Mouse (Mus musculus) forebrain, embryonic 15.5 days (tissue): ENCODE results near the gene Ldlrad3. TPM values are rescaled to one million over a fixed set of nuclear protein-coding genes. Genes with fewer than 3 reads are reported as not detected.

Experiments used
- ATAC-seq: fragments of 200-750 bp; cut with Nextera tagmentation; replicated peaks from 2 replicates; pipeline ENCODE4 v1.8.0; 2017; ENCODE audit warnings: mild to moderate bottlenecking, moderate TSS enrichment, moderate library complexity
- H3K27ac ChIP-seq: fragments of 300-500 bp; sonication (generic); replicated peaks from 2 replicates; pipeline ENCODE4 v1.5.1; 2015; ENCODE audit warnings: mild to moderate bottlenecking, inconsistent platforms
- H3K27me3 ChIP-seq: fragments of 300-500 bp; sonication (generic); 2 replicates; pipeline ENCODE4 v1.6.1; 2015; ENCODE audit warnings: inconsistent platforms
- H3K36me3 ChIP-seq: fragments of 300-500 bp; sonication (generic); 2 replicates; pipeline ENCODE4 v1.6.1; 2015; ENCODE audit warnings: mild to moderate bottlenecking, inconsistent platforms
- H3K4me1 ChIP-seq: fragments of 300-500 bp; sonication (generic); 2 replicates; pipeline ENCODE4 v1.6.1; 2015; ENCODE audit warnings: inconsistent platforms
- H3K4me2 ChIP-seq: fragments of 300-500 bp; sonication (generic); replicated peaks from 2 replicates; pipeline ENCODE4 v1.6.1; 2015; ENCODE audit warnings: mild to moderate bottlenecking, inconsistent platforms
- H3K4me3 ChIP-seq: fragments of 300-500 bp; sonication (generic); 2 replicates; pipeline ENCODE4 v1.5.1; 2015; ENCODE audit warnings: mild to moderate bottlenecking, inconsistent platforms
- H3K9ac ChIP-seq: fragments of 300-500 bp; sonication (generic); replicated peaks from 2 replicates; pipeline ENCODE4 v1.6.1; 2015; ENCODE audit warnings: mild to moderate bottlenecking, inconsistent platforms
- H3K9me3 ChIP-seq: fragments of 300-500 bp; sonication (generic); 2 replicates; pipeline ENCODE4 v1.6.1; 2016; ENCODE audit warnings: inconsistent platforms
- WGBS: fragments of 180-500 bp; shearing (Covaris S2); methylation state at CpG from one replicate; pipeline ENCODE4 v1.1.7; 2015; ENCODE audit warnings: mixed read lengths; 5-methylcytosine and 5-hydroxymethylcytosine counted together
- polyA plus RNA-seq: library from polyadenylated mRNA; unstranded; fragments of >200 nt; fragmentation: Nextera tagmentation; extraction: Ambion mirVana; gene quantifications from 2 replicates; pipeline ENCODE4 v1.2.1, GENCODE M21; 2015

Ldlrad3 gene
- polyA plus RNA-seq, 1 experiment from 2014 or later: 30.0 TPM

DNA sequence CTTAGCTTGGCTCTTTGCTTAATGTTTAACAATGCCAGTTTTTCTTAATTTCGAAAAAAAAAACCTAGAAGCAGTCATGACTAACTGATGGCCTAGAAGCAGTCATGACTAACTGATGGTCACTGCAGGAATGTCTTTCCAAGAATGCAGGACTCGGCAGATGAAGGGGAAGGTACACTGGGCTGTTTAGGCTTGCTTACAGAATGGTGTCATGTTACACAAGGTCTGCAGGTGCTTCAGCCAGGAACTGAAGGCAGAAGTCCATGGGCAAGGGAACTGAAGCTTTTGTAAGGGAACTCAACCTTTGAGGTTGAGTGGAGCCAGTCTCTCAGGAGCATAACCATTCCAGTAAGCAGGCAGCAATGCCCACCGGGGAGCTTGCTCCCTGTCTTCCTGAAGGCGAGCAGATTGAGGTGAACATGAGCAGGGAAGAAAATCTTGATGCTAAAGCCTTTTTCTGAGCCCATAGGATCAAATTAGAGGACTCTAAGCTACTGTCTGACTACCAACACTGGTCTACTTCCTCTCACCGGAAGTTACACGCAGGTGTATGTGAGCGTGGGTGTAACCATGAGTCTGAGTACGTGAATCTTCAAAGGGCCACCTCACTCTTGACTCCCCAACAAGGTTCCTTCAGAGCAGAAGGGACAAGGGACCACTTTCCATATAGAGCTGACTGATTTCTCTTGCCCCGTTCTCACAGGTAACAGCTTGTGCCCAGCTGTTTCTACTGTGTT lies 193.4 kb downstream of the Ldlrad3 start:
- no peak overlapping the region for H3K9ac ChIP-seq

DNA sequence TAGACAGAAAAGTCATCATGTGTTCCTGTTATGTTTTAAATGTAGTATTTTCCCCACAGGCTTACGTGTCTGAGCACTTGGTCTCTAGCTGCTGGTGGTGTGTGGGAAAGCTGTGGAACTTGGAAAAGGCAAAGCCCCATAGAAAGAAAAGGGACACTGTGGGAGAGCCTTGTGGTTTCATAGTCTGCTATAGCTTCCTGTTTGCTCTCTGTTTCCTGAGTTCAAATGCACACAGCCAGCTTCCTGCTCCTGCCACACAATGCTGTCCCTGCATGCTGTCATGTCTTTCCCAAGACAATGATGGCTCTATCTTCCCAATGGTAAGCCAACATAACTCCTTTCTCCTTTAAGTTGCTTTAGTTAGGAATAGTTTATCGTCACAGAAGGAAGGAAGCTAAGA lies 194.5 kb downstream of the Ldlrad3 start:
- WGBS: 89% methylated on average over 2 of the region's 2 CpGs
- ATAC-seq: no peak
- H3K4me1 ChIP-seq: peaks cover 13% of the 10 kb centered on the region

More for the DNA sequence above, 193.4 kb downstream of the Ldlrad3 start:
- H3K27ac ChIP-seq: no peak overlapping the region
- H3K4me1 ChIP-seq: peaks cover 13% of the 10 kb centered on the region
- H3K4me3 ChIP-seq: no peak overlapping the region
- WGBS: 88% methylated on average over 9 of the region's 9 CpGs
- H3K4me2 ChIP-seq: no peak overlapping the region
- H3K27me3 ChIP-seq: no peaks in the 10 kb centered on the region
- no peak for ATAC-seq
- no peaks in the 10 kb centered on the region for H3K36me3 ChIP-seq
- no peaks in the 10 kb centered on the region for H3K9me3 ChIP-seq

GRCm38 (mm10) chr2:101986344-101987087 lies 199.7 kb downstream of the Ldlrad3 start:
- Histone ChIP-seq H3K4me1 (peaks cover 34% of the 10 kb centered on the region), H3K4me3 (no peak overlapping the region), H3K27ac (no peak overlapping the region), H3K4me2 (no peak overlapping the region), H3K9ac (no peak overlapping the region), H3K27me3 (no peaks in the 10 kb centered on the region), H3K36me3 (no peaks in the 10 kb centered on the region), H3K9me3 (no peaks in the 10 kb centered on the region)
- 84% methylated on average over 3 of the region's 3 CpGs for WGBS
- ATAC-seq: no peak

More for the DNA sequence above, 194.5 kb downstream of the Ldlrad3 start:
- H3K27me3 ChIP-seq: no peaks in the 10 kb centered on the region
- H3K4me3 ChIP-seq: no peak overlapping the region
- no peak overlapping the region for H3K9ac ChIP-seq
- no peaks in the 10 kb centered on the region for H3K36me3 ChIP-seq
- H3K27ac ChIP-seq: no peak overlapping the region
- no peaks in the 10 kb centered on the region for H3K9me3 ChIP-seq
- H3K4me2 ChIP-seq: no peak overlapping the region

- Histone ChIP-seq H3K9ac (no peak overlapping the region), H3K9me3 (no peaks in the 10 kb centered on the region), H3K4me1 (peaks cover 57% of the 10 kb centered on the region), H3K27me3 (no peaks in the 10 kb centered on the region), H3K4me3 (no peak overlapping the region), H3K27ac (no peak overlapping the region; the same call in 1 of the 2 replicates), H3K36me3 (no peaks in the 10 kb centered on the region), H3K4me2 (no peak overlapping the region)
- no peak for ATAC-seq
- 88% methylated on average over 9 of the region's 9 CpGs for WGBS
Observed at GRCm38 (mm10) chr2:101983853-101984543, 202.2 kb downstream of the Ldlrad3 start.

DNA sequence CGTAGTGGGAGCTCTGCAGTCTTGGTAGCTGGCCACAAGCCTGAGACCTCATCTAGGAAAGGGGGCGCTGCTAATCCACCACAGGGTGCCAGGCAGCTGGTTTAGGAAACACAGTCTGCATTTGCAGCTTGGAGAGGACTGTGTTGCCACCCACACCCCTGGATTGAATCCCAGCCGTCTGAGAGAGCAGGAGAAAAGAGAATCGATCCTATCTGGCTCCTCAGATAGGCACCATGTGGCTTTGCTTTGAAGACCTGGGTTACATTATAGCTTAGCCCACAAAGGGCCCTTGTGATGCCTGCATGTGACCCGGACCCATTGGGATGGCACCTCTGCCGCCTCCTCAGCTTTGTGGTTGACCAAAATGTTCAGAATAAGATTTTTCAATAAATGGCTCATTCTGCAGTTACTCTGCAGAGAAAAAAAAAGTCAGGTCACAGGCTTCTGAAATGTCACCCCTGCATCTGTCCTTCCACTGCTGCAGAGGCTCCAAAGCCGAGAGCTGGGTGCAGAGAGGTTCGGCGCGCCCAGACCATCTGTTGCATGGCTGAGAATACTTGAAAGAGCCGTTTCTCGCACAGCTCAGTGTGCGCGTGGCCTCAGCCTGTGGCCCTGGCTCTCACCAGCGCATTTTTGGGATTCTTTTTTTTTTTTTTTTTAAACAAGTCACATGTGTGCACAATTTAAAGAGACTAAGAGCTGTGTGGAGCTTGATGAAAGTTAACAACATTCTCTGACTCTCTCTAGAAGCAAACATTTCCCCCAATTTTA lies 202.9 kb downstream of the Ldlrad3 start:
- peak overlapping the region; percentile 47 for H3K27ac ChIP-seq
- no peaks in the 10 kb centered on the region for H3K36me3 ChIP-seq
- no peaks in the 10 kb centered on the region for H3K27me3 ChIP-seq
- peaks cover 64% of the 10 kb centered on the region for H3K4me1 ChIP-seq
- WGBS: 20% methylated on average over 15 of the region's 15 CpGs
- peak; percentile 33 for ATAC-seq
- no peak overlapping the region for H3K4me3 ChIP-seq
- no peak overlapping the region for H3K4me2 ChIP-seq
- no peak overlapping the region for H3K9ac ChIP-seq
- no peaks in the 10 kb centered on the region for H3K9me3 ChIP-seq

DNA sequence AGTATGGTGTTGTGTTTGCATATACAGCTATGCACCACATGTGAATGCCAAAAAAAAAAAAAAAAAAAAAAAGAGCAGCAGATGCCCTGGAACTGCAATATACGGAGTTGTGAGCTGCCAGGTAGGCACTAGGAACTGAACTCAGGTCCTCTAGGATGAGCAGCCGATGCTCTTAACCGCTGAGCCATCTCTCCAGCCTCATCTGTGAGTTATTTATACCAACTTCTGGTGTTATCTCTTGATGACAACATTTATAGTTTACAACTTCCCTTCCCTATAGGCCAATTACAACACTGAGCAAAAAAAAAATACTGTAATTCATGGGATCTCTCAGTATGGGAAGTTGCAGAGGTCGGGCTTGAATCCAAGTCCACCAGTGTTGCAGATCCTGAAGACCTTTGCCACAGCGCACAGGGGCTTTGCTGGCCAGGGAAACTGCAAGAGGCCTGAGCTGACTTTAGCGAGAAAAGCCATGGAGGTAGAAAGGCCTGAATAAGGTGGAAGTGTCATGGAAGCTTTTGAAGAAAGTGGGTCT lies 204.2 kb downstream of the Ldlrad3 start:
- ATAC-seq: no peak
- Histone ChIP-seq H3K27ac (0 out of 2 replicates have a peak overlapping the region, but pooled peaks have one; percentile 36), H3K9me3 (no peaks in the 10 kb centered on the region), H3K36me3 (no peaks in the 10 kb centered on the region), H3K4me1 (peaks cover 70% of the 10 kb centered on the region), H3K27me3 (no peaks in the 10 kb centered on the region), H3K4me3 (no peak overlapping the region), H3K4me2 (no peak overlapping the region), H3K9ac (no peak overlapping the region)
- 85% methylated on average over 6 of the region's 6 CpGs for WGBS

GRCm38 (mm10) chr2:101981211-101981610 lies 205.0 kb downstream of the Ldlrad3 start:
- Histone ChIP-seq H3K4me3 (no peak overlapping the region), H3K9ac (no peak overlapping the region), H3K4me2 (no peak overlapping the region), H3K27me3 (no peaks in the 10 kb centered on the region), H3K36me3 (no peaks in the 10 kb centered on the region), H3K4me1 (peaks cover 73% of the 10 kb centered on the region), H3K9me3 (no peaks in the 10 kb centered on the region), H3K27ac (0 out of 2 replicates have a peak overlapping the region, but pooled peaks have one; percentile 5)
- no peak for ATAC-seq
- WGBS: 56% methylated on average over 2 of the region's 2 CpGs

GRCm38 (mm10) chr2:101980456-101980947 lies 205.7 kb downstream of the Ldlrad3 start:
- H3K36me3 ChIP-seq: no peaks in the 10 kb centered on the region
- no peak for ATAC-seq
- H3K9me3 ChIP-seq: no peaks in the 10 kb centered on the region
- H3K4me1 ChIP-seq: peaks cover 77% of the 10 kb centered on the region
- H3K27ac ChIP-seq: peak overlapping the region; percentile 90
- no peak overlapping the region for H3K4me2 ChIP-seq
- 0 out of 2 replicates have a peak overlapping the region, but pooled peaks have one; percentile 17 for H3K9ac ChIP-seq
- H3K27me3 ChIP-seq: no peaks in the 10 kb centered on the region
- WGBS: 14% methylated on average over 8 of the region's 8 CpGs
- H3K4me3 ChIP-seq: no peak overlapping the region

DNA sequence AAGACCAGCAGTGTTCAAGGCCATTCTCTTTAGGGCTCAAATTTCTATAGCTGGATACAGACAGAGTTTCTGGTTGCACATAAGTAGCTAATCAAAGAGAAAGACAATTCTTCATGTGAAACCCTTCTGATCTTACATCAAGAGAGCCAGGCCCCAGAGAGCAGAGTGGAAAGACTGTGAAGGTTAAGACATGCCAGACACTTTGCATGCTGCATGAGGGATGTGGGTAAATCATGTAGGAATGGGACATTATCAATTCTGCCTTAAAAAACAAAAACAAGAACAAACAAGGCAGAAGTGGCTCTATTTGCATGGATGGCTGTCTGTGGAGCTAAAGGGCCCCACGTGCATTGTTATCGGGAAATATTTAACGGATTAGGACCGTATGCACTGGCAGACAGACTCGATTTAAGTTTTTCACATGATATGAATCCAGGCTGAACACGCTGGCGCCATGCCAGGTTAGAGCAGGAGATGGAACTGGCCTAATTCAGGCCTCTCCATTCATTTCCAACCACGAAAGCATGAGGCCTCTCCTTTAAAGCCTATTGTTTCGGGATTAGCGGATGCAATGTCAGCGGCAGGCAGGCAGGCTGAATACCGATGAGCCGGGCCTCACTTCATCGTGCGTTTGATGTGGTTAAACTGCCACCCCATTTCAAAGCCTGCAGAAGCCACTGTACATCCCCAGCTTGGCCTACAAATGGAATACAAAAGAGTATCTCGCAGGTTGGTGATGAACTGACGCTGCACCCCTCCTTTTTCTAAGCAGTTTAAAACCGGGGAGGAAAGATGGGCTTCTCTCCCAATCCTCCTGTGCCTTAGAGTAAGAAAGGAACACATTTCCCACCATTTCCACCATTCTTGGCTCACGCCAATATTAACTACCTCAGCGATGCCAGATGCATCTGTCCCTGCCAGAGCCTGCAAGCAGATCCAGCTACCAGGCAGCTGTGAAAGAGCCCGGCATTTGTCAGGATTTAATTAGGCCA lies 207.4 kb downstream of the Ldlrad3 start:
- 2% methylated on average over 21 of the region's 21 CpGs for WGBS
- H3K4me3 ChIP-seq: no peak overlapping the region
- H3K27me3 ChIP-seq: no peaks in the 10 kb centered on the region
- no peaks in the 10 kb centered on the region for H3K36me3 ChIP-seq
- peak overlapping the region; percentile 4; the same call in 1 of the 2 replicates for H3K4me2 ChIP-seq
- peaks cover 77% of the 10 kb centered on the region for H3K4me1 ChIP-seq
- H3K27ac ChIP-seq: peak overlapping the region; percentile 90
- no peaks in the 10 kb centered on the region for H3K9me3 ChIP-seq
- peak overlapping the region; percentile 19; the same call in 1 of the 2 replicates for H3K9ac ChIP-seq
- ATAC-seq: peak; percentile 80

GRCm38 (mm10) chr2:101976399-101977064 lies 209.7 kb downstream of the Ldlrad3 start:
- Histone ChIP-seq H3K27ac (peak overlapping the region; percentile 21; the same call in 1 of the 2 replicates), H3K4me1 (peaks cover 80% of the 10 kb centered on the region)

More at GRCm38 (mm10) chr2:101976399-101977064, 209.7 kb downstream of the Ldlrad3 start:
- H3K9me3 ChIP-seq: no peaks in the 10 kb centered on the region
- no peaks in the 10 kb centered on the region for H3K36me3 ChIP-seq
- H3K4me2 ChIP-seq: no peak overlapping the region
- 40% methylated on average over 7 of the region's 7 CpGs for WGBS
- H3K27me3 ChIP-seq: no peaks in the 10 kb centered on the region
- no peak overlapping the region for H3K9ac ChIP-seq
- no peak overlapping the region for H3K4me3 ChIP-seq
- no peak for ATAC-seq
